Mouse (Mus musculus) heart, adult 2 months (tissue): Measurements from ENCODE around the gene Lpar1.

ENCODE experiments used
- CTCF ChIP-seq: fragments of 200-600 bp; IDR thresholded peaks from 2 replicates; pipeline ENCODE4 v1.8.1; 2022; ENCODE audit warnings: antibody characterized with exemption, mild to moderate bottlenecking, moderate library complexity
- EP300 ChIP-seq: fragments of 200-500 bp; IDR thresholded peaks from 2 replicates; pipeline ENCODE4 v1.6.1; 2011; ENCODE audit warnings: low read depth, low read length, control low read depth; ENCODE audit not compliant: insufficient read depth
- POLR2A ChIP-seq: fragments of 200-500 bp; IDR thresholded peaks from 2 replicates; pipeline ENCODE4 v1.6.1; 2011; ENCODE audit warnings: mild to moderate bottlenecking, low read depth, low read length, control low read depth; ENCODE audit not compliant: insufficient read depth

DNA sequence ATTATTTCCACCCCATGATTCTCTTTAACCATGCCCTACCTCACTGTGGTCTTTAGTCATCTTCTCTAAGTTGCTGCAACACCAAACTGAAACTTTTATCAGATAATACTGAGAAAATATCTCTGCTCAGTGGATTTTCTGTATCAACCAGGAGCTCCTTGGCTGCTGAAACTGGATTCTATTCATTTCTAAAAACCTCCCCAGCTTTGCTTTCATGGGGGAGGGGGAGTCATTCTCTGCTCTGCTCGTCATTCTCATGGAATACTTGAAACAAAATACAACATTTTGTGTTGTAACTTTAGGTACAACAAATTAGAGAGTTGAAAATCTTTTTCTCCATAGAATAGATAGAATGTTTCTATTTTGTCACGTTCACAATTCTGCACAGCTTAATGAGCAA is 18.7 kb upstream of the Lpar1 start:
- TF ChIP-seq POLR2A = no peak
- no peak for TF ChIP-seq CTCF
- no peak for TF ChIP-seq EP300
